Mouse (Mus musculus) midbrain, postnatal 0 days (tissue): Measurements from ENCODE around the gene Asb16. TPM values are rescaled to one million over a fixed set of nuclear protein-coding genes. Genes with fewer than 3 reads are reported as not detected.
A peak's percentile ranks its signal among the peaks of the same experiment; 100 is the strongest.

Source experiments
- ATAC-seq: fragments of 200-750 bp; cut with Nextera tagmentation; 2 replicates; pipeline ENCODE4 v1.8.0; 2017; ENCODE audit warnings: moderate number of reproducible peaks, mild to moderate bottlenecking, moderate TSS enrichment, moderate library complexity; ENCODE audit not compliant: low FRiP score
- DNase-seq: peaks from one replicate; pipeline ENCODE4 v3.0.0-alpha.2; 2015; ENCODE audit warnings: low spot score
- H3K27ac ChIP-seq: fragments of 300-500 bp; sonication (generic); 2 replicates; pipeline ENCODE4 v1.5.1; 2014; ENCODE audit warnings: low read depth, mild to moderate bottlenecking, low read length, mixed read lengths
- H3K27me3 ChIP-seq: fragments of 300-500 bp; sonication (generic); 2 replicates; pipeline ENCODE4 v1.6.1; 2014; ENCODE audit warnings: low read length, control low read depth, mixed read lengths; ENCODE audit not compliant: insufficient read depth
- H3K36me3 ChIP-seq: fragments of 300-500 bp; sonication (generic); 2 replicates; pipeline ENCODE4 v1.6.1; 2014; ENCODE audit warnings: low read length, control low read depth, mixed read lengths; ENCODE audit not compliant: insufficient read depth
- H3K4me1 ChIP-seq: fragments of 300-500 bp; sonication (generic); 2 replicates; pipeline ENCODE4 v1.6.1; 2014; ENCODE audit warnings: mild to moderate bottlenecking, control low read depth, antibody characterized with exemption, low read length, mixed read lengths; ENCODE audit not compliant: insufficient read depth
- H3K4me2 ChIP-seq: fragments of 300-500 bp; sonication (generic); 2 replicates; pipeline ENCODE4 v1.6.1; 2014; ENCODE audit warnings: low read depth, mild to moderate bottlenecking, low read length, mixed read lengths; ENCODE audit not compliant: poor library complexity, severe bottlenecking
- H3K4me3 ChIP-seq: fragments of 300-500 bp; sonication (generic); 2 replicates; pipeline ENCODE4 v1.5.1; 2014; ENCODE audit warnings: low read depth, mild to moderate bottlenecking, low read length, moderate library complexity
- H3K9ac ChIP-seq: fragments of 300-500 bp; sonication (generic); replicated peaks from 2 replicates; pipeline ENCODE4 v1.6.1; 2014; ENCODE audit warnings: mild to moderate bottlenecking, low read length, moderate library complexity, mixed read lengths; ENCODE audit not compliant: poor library complexity, severe bottlenecking
- H3K9me3 ChIP-seq: fragments of 300-500 bp; sonication (generic); 2 replicates; pipeline ENCODE4 v1.6.1; 2016; ENCODE audit warnings: low read length, control low read depth
- CTCF ChIP-seq: IDR thresholded peaks from 2 replicates; pipeline ENCODE4 v1.5.1; 2016; ENCODE audit warnings: antibody characterized with exemption, mild to moderate bottlenecking
- WGBS: fragments of 180-500 bp; shearing (Covaris S2); extraction: QIAGEN DNeasy Blood & Tissue Kit; methylation state at CpG from one replicate; pipeline ENCODE4 v1.1.7; 2014; 5-methylcytosine and 5-hydroxymethylcytosine counted together
- polyA plus RNA-seq: library from polyadenylated mRNA; unstranded; fragments of >200 nt; fragmentation: Nextera tagmentation; extraction: Ambion mirVana; gene quantifications from 2 replicates; pipeline ENCODE4 v1.2.1, GENCODE M21; 2015
- total RNA-seq: library from RNA; depleted of rRNA; stranded (reverse); fragments of >200 nt; gene quantifications from 2 replicates; pipeline ENCODE4 v1.2.3, GENCODE M21; 2014

Asb16 gene
- total and polyA plus RNA-seq, 2 experiments from 2014 or later = 0.28 to 2.5 TPM

DNA sequence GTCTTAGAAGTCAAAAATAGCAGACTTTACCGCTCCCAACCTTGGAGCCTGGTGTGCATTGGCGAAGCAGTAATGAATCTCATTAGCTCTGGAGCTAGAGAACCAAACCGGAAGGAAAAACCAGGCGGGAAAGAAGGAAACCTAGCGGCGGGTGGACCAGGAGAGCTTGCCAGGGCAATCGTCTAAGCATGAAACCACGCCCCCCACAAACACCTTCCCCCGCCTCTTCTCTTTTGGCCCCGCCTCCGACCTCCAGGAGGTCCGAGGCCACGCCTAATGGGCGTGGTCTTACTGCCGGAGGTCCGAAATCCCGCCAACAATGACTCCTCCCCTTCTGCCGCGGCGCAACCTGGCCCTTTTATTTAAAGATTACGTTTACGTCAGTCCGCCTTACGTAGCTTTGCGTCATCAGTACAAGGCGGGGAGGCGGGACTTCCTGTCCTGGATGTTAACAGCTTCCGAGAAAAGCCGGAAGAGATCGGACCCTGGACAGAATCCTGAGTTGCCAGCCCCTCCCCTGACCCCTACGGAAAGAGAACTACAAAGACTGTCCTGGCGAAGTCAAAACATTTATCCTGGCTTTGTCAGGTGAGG lies 16.1 kb downstream of the Asb16 start, which contains the start of gene Tmub2:
Tmub2 (plus strand) TSS at position 431 of the 594 bp plus-strand sequence.
- peak; percentile 92 for ATAC-seq

GRCm38 (mm10) chr11:102285095-102285834 lies 16.7 kb downstream of the Asb16 start:
- no peak for DNase-seq
- Histone ChIP-seq H3K36me3 (peaks cover 19% of the 10 kb centered on the region), H3K4me2 (peak overlapping the region; percentile 88), H3K9me3 (no peaks in the 10 kb centered on the region), H3K9ac (peak overlapping the region; percentile 77), H3K4me1 (peaks cover 8% of the 10 kb centered on the region; the same call in 1 of the 2 replicates), H3K27ac (peak overlapping the region; percentile 68), H3K4me3 (peak overlapping the region; percentile 67), H3K27me3 (no peaks in the 10 kb centered on the region)
- ATAC-seq = peak; percentile 72
- WGBS = 6% methylated on average over 31 of the region's 31 CpGs
- TF ChIP-seq CTCF = no peak

More for the DNA sequence above, 16.1 kb downstream of the Asb16 start, which contains the start of gene Tmub2:
- 4% methylated on average over 32 of the region's 32 CpGs for WGBS
- H3K4me2 ChIP-seq = peak within 1 kb of the TSS; percentile 88
- peaks cover 8% of the 10 kb centered on the region; the same call in 1 of the 2 replicates for H3K4me1 ChIP-seq
- no peaks in the 10 kb centered on the region for H3K9me3 ChIP-seq
- TF ChIP-seq CTCF = peak; percentile 27; the same call in 1 of the 2 replicates
- H3K4me3 ChIP-seq = peak within 1 kb of the TSS; percentile 67
- H3K27ac ChIP-seq = peak within 1 kb of the TSS; percentile 68
- peak; percentile 99 for DNase-seq
- H3K9ac ChIP-seq = peak within 1 kb of the TSS; percentile 77
- H3K36me3 ChIP-seq = peaks cover 17% of the 10 kb centered on the region
- no peaks in the 10 kb centered on the region for H3K27me3 ChIP-seq

GRCm38 (mm10) chr11:102287485-102287884 lies 18.9 kb downstream of the Asb16 start:
- DNase-seq (no peak), ATAC-seq (no peak)
- Histone ChIP-seq H3K4me2 (no peak overlapping the region), H3K27me3 (no peaks in the 10 kb centered on the region), H3K27ac (no peak overlapping the region), H3K9ac (no peak overlapping the region), H3K36me3 (peaks cover 41% of the 10 kb centered on the region), H3K4me3 (no peak overlapping the region), H3K9me3 (no peaks in the 10 kb centered on the region), H3K4me1 (peaks cover 8% of the 10 kb centered on the region; the same call in 1 of the 2 replicates)
- TF ChIP-seq CTCF = no peak
- WGBS = 93% methylated on average over 8 of the region's 8 CpGs

- H3K4me2 ChIP-seq = no peak overlapping the region
- no peak; the same call in 1 of the 2 replicates for TF ChIP-seq CTCF
- peaks cover 8% of the 10 kb centered on the region; the same call in 1 of the 2 replicates for H3K4me1 ChIP-seq
- no peak for ATAC-seq
- no peak overlapping the region for H3K27ac ChIP-seq
- H3K36me3 ChIP-seq = peaks cover 46% of the 10 kb centered on the region
- 87% methylated on average over 8 of the region's 8 CpGs for WGBS
- no peak overlapping the region for H3K4me3 ChIP-seq
- H3K9me3 ChIP-seq = no peaks in the 10 kb centered on the region
- DNase-seq = no peak
- no peak overlapping the region for H3K9ac ChIP-seq
- no peaks in the 10 kb centered on the region for H3K27me3 ChIP-seq
Observed at GRCm38 (mm10) chr11:102288027-102288804, 19.7 kb downstream of the Asb16 start.

DNA sequence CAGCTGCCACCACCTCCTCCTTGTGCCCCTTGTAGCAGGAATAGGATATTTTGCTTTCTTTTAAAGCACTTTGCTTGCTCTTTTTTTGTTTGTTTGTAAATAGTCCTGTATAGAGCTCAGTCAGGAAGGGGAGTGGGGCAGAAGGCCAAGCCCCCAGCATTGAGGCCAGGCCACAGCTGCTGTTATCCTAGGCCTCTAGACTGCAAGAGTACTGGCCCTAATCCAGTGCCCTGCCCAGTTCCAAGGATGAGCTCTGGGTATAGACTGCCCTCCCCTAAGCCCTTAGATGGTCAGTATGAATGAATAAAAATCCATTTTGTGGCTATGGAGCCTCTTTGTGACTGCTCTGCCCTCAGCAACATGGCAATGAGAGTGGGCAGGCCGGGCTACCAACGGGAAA lies 20.4 kb downstream of the Asb16 start:
- Histone ChIP-seq H3K4me3 (no peak overlapping the region), H3K9me3 (no peaks in the 10 kb centered on the region), H3K9ac (no peak overlapping the region), H3K36me3 (peaks cover 48% of the 10 kb centered on the region), H3K27me3 (no peaks in the 10 kb centered on the region), H3K27ac (no peak overlapping the region), H3K4me2 (no peak overlapping the region), H3K4me1 (peaks cover 8% of the 10 kb centered on the region; the same call in 1 of the 2 replicates)
- ATAC-seq = no peak
- no peak for TF ChIP-seq CTCF
- 77% methylated on average over 2 of the region's 2 CpGs for WGBS
- DNase-seq = no peak
